Mouse (Mus musculus) bone marrow, adult 2 months (tissue): ENCODE data around the gene Mipep.

Source experiments
- CTCF ChIP-seq: fragments of 200-500 bp; IDR thresholded peaks from 2 replicates; pipeline ENCODE4 v1.5.1; 2011; ENCODE audit warnings: low read length, control low read depth; ENCODE audit not compliant: control insufficient read depth, insufficient read depth
- POLR2A ChIP-seq: fragments of 200-500 bp; IDR thresholded peaks from 2 replicates; pipeline ENCODE4 v1.6.1; 2011; ENCODE audit warnings: low read depth, mild to moderate bottlenecking, control low read depth, low read length, borderline replicate concordance; ENCODE audit not compliant: control insufficient read depth

GRCm38 (mm10) chr14:60845261-60846045 lies 61.1 kb downstream of the Mipep start:
- no peak for TF ChIP-seq POLR2A
- no peak for TF ChIP-seq CTCF
